Mouse (Mus musculus) frontal cortex, postnatal 14 days (tissue): ENCODE results near the gene Tmtc1.

ENCODE experiments used
- DNase-seq, 2 experiments: peaks; one replicate each; pipeline ENCODE4 v3.0.0; 2022; ENCODE audit warnings: low spot score in 2 of 2

The Tmtc1 gene

DNA sequence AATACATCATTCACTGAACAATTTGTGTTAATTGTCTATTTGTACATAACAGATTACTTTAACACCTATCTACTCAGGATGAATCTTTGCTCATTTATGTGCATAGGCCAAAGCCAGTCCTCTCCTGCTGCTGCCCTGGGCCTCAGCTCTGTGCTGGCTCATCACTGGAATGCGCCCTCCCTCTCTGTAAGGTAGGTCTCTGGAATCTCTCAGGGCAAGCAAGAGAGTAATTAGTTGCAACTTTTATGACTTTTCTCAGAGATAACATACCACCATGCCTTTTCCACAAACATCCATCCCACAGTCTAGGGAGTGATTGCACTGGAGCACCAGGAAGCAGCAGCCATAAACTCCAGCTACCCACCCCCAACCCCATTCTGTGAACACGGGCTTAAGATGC, 70.7 kb downstream of the Tmtc1 start:
- no peak for DNase-seq

GRCm38 (mm10) chr6:148371223-148371622, 73.0 kb downstream of the Tmtc1 start:
- no peak for DNase-seq

DNA sequence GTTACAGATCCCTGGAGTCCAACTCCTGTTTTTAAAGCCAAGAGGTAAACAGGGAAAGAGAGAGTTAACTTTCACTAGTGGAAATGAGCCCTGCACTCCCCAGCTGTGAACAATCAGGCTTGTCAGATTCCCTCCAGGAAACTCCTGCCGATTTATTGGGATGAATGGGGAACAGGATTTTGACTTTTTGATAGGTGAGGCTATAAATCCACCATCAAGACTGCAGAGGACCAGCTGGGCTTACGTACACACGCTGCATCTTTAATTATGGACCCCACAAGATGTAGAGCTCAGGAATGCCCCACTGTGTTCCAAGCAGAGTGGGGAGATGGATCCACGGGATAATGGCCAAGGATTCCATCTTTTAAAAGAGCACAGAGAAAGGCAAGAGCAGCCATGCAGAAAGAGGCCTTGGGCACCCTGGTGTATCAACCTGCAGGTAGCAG, 77.1 kb downstream of the Tmtc1 start:
- DNase-seq: no peak

DNA sequence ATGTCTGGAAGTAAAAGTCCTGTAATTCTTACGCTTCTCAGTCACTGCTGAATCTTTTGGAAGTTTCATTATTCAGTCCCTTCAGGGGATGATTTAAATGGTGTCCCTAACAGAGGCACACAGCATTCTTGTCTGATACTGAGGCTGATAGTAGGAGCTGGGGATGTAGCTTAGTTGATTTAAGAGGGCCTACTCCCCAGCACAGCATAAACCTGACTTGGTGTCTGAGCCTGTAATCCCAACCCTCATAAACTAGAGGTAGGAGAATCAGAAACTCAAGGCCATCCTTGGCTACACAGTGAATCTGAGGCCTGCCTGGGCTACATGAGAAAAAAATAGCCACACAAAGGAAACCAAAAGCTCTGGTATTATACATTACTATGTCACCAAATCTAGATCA, 77.6 kb downstream of the Tmtc1 start:
- no peak for DNase-seq

GRCm38 (mm10) chr6:148363162-148363561, 81.0 kb downstream of the Tmtc1 start:
- no peak for DNase-seq

- peak in 1 of 2 experiments; percentile 26 for DNase-seq
Measured at GRCm38 (mm10) chr6:148362475-148362874, 81.7 kb downstream of the Tmtc1 start.

GRCm38 (mm10) chr6:148359348-148359905, 84.8 kb downstream of the Tmtc1 start:
- no peak for DNase-seq

GRCm38 (mm10) chr6:148358580-148359246, 85.5 kb downstream of the Tmtc1 start:
- no peak for DNase-seq

GRCm38 (mm10) chr6:148356141-148356540, 88.0 kb downstream of the Tmtc1 start:
- no peak for DNase-seq

DNA sequence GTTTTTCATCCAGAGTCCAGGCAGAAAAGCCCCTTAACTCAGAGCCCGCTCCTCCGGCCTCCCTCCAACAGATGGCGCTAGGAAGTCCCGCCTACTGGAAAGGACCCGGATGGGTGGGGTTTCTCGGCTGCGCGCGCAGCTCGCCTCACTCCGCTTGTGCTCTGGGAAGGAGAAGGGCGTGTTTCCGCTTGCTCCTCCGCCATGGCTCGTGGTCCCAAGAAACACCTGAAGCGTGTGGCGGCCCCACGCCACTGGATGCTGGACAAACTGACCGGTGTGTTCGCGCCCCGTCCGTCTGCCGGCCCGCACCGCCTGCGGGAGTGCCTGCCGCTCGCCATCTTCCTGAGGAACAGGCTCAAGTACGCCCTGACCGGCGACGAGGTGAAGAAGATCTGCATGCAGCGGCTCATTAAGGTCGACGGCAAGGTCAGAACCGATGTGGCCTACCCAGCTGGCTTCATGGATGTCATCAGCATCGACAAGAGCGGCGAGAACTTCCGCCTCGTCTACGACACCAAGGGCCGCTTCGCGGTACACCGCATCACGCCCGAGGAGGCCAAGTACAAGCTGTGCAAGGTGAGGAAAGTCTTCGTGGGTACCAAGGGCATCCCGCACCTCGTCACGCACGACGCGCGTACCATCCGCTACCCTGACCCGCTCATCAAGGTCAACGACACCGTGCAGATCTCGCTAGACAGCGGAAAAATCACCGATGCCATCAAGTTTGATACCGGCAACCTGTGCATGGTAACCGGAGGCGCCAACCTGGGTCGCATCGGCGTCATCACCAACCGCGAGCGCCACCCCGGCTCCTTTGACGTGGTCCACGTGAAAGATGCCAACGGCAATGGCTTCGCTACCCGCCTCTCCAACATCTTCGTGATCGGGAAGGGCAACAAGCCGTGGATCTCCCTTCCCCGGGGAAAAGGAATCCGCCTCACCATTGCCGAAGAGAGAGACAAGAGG, 89.4 kb downstream of the Tmtc1 start:
- peak in 1 of 2 experiments; percentile 36 for DNase-seq

DNA sequence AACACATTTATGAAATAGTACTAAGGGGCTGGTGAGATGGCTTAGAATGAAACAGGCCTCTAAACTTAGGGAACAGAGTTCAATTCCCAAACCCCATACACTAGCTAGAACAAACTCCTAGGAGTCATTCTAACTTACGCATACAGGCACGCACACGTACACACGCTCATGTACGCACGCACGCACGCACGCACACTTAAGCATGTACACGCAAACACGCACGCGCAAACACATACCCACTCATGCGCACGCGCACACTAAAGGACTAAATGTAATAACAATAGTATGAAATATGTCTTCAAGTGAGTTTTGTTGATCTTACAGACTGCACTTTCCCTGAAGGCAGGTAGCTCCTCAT, 90.1 kb downstream of the Tmtc1 start:
- DNase-seq: no peak

DNA sequence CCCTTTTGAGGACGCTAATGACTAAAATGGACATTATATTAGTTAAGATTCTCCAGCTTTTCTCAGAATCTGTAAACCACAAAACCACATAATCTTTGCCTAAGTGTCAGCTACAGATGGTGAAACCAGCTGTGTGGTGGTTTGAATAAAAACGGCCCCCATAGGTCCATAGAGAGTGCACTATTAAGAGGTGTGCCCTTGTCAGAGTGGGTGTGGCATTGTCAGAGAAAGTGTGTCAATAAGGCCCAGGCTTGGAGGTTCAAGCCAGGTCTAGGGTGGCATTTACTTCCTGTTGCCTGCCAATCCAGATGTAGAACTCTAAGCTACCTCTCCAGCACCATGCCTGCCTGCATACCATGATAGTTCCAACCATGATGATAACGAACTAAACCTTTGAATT, 99.2 kb downstream of the Tmtc1 start:
- no peak for DNase-seq

DNA sequence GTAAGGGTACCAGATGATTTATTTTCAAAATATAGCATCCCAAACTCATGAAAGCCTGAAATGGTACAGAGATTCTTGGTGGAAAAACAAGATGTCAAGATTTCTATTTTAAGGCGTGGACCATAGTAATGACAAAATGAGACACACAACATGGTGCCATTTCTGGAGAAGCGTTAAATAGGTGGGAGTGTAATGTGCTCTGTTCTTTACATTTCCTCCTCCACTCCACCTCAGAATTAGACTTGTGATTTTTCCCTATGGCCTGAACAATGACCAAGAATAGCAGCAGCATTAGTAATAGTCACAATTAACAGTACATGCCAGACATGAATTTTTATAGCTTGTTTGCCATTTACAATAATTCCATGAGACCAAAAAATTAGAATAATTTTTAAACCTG, 102.0 kb downstream of the Tmtc1 start:
- no peak for DNase-seq

DNA sequence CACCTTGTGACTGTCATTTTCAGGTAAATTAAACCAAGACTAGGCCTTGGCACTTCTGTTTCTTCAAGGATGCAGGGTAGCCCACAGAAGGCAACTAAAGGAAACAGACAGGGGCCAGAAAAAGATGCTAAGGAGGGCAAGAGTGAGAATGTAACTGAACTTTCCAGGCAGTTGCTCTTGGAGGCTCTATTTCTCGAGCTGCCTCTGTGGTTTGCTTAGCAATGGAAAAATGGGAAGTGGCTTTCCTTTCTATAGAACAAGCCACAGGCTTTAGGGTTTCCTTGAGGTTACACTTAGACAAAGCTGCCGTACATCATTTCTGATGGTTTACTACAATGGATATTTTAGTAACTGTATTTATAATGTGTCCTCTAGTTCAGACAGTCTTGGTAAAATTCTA, 102.4 kb downstream of the Tmtc1 start:
- no peak for DNase-seq

DNA sequence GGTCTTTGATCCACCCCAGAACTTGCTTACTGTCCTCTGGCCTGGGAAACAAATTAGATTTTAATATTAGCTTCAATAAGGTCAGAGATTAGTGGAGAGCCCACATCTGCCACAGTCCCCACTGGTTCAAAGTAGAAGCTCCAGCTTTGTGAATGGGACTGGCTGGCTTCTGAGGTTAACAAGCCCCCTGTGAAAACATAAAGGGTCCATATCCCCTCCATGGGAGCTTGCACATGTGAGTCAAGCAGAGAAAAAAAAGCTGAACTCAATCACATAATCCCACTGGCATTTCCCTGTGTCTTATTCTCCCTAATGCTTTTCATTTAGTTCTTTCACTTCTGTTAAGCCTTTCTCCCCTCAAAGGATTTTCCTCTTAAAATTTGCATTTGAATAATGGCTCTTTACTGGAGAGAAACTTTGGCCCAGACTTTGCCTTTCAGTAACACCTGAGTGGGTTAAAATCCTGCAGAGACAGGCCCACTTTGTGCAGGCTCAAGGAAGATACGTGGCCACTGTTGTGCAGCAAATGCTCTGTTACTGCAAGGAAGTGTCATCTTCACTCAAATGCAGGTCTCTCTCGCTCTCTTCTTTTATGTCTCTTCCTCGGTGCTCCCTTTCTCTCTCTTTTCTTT, 105.7 kb downstream of the Tmtc1 start:
- no peak for DNase-seq

GRCm38 (mm10) chr6:148336290-148336955, 107.8 kb downstream of the Tmtc1 start:
- DNase-seq: no peak

DNA sequence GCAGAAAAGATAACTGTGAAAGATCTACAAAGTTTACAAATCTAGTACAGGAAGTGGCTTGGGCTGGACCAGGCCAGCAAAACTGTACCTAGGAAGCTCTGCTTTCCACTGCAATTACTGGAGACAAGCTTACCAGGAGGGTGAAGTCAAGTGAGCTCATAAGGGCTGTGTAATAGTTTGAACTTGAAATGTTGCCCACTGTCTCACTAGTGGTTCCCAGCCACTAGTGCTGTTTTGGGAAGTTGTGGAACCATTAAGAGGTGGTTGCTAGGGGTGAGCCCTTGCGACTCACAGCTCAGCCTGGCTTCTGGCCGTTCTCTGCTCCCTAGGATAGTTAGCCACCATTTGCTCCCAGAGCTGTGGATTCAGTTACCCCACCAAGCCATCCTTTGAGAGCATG, 112.3 kb downstream of the Tmtc1 start:
- DNase-seq: no peak

DNA sequence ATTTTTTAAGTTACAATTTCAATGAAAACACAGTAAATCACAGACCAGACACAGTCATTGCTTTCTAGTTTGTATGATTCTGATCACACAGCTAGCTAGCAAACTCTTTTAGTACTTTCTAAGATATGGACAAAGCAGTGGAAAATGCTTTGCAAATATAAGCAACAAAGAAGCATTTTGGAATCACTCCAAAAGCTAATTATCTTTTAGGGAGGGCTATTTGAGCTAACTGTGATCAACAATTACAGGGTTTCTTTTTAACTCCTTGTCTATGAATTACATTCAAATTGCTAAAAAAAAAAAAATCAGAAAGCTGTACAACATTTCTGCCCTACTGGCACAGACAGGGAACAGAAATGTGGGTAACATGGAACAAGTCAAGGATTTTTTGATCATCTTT, 114.2 kb downstream of the Tmtc1 start:
- no peak for DNase-seq

DNA sequence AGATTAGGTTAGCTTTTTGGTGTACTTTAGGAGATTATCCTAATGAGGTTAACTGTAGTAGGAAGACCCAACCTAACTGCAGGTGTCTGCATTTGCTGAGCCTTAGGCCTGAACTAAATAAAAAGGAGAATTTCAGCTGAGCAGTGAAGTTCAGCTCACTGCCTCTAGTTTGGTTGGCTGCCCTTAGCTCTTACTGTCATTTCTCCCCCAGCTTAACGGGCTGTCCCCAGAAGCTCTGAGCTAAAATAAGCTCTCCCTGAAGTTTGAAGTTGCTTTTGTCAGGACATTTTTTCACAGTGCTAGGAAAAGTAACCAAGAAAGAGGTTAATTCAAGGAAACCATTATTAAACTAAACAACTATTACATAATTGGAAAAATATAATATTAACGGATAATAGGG, 115.3 kb downstream of the Tmtc1 start:
- no peak for DNase-seq

DNA sequence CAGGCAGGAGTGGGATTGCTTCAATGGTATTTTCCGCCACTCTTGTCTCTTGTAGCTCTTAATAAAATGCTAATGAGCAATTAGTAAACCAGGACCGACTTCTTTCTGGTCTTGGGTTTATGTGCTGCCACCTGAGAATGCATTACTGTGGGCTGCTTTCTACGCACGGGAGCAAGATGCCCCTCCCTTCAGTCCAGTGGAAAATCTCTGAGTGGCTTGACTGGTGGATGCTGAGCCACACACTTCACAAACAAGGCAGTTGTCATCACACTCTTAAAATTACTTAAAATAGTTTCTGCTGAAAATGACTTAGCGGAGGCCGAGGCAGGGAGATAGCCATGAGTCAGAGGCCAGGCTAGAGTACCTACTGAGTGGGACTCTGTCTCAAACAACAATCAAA, 116.1 kb downstream of the Tmtc1 start:
- no peak for DNase-seq

DNA sequence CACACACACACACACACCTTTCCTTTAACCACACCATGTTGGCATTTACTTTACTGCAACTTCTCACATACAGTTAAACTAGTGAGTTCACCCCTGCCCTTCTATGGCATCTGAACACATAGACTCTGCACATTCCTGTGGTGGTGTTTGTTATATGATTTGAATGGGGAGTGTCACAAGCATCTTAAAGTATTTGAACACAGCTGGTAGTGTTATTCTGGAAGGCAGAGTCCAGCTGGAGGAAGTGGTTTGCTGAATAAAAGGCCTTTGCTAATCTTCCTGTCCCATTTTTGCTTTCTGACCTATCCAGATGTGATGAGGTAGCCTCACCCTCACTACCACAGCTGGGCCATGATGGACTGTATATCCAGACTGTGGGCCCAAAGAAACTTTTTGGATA, 125.5 kb downstream of the Tmtc1 start:
- DNase-seq: no peak

GRCm38 (mm10) chr6:148315571-148316080, 128.6 kb downstream of the Tmtc1 start:
- DNase-seq: no peak
